Mouse (Mus musculus) hindbrain, embryonic 12.5 days (tissue): Measurements from ENCODE around the gene Tns4. TPM values are rescaled to one million over a fixed set of nuclear protein-coding genes. Genes with fewer than 3 reads are reported as not detected.
A peak's percentile ranks its signal among the peaks of the same experiment; 100 is the strongest.

Experiments
- ATAC-seq: fragments of 200-750 bp; cut with Nextera tagmentation; 2 replicates; pipeline ENCODE4 v1.8.0; 2017; ENCODE audit warnings: moderate TSS enrichment; ENCODE audit not compliant: low FRiP score
- H3K27ac ChIP-seq: fragments of 300-500 bp; sonication (generic); 2 replicates; pipeline ENCODE4 v1.5.1; 2016; ENCODE audit warnings: mild to moderate bottlenecking
- H3K27me3 ChIP-seq: fragments of 300-500 bp; sonication (generic); 2 replicates; pipeline ENCODE4 v1.6.1; 2016; ENCODE audit warnings: mild to moderate bottlenecking
- H3K36me3 ChIP-seq: fragments of 300-500 bp; sonication (generic); 2 replicates; pipeline ENCODE4 v1.6.1; 2016; ENCODE audit warnings: mild to moderate bottlenecking
- H3K4me1 ChIP-seq: fragments of 300-500 bp; sonication (generic); 2 replicates; pipeline ENCODE4 v1.6.1; 2016
- H3K4me2 ChIP-seq: fragments of 300-500 bp; sonication (generic); replicated peaks from 2 replicates; pipeline ENCODE4 v1.6.1; 2016; ENCODE audit warnings: mild to moderate bottlenecking
- H3K4me3 ChIP-seq: fragments of 300-500 bp; sonication (generic); 2 replicates; pipeline ENCODE4 v1.5.1; 2016; ENCODE audit warnings: mild to moderate bottlenecking
- H3K9ac ChIP-seq: fragments of 300-500 bp; sonication (generic); 2 replicates; pipeline ENCODE4 v1.6.1; 2016; ENCODE audit warnings: mild to moderate bottlenecking, moderate library complexity
- H3K9me3 ChIP-seq: fragments of 300-500 bp; sonication (generic); replicated peaks from 2 replicates; pipeline ENCODE4 v1.6.1; 2016; ENCODE audit warnings: mild to moderate bottlenecking
- WGBS: fragments of 180-500 bp; shearing (Covaris S2); methylation state at CpG from one replicate; pipeline ENCODE4 v1.1.7; 2016; 5-methylcytosine and 5-hydroxymethylcytosine counted together
- polyA plus RNA-seq: library from polyadenylated mRNA; unstranded; fragments of >200 nt; fragmentation: Nextera tagmentation; extraction: Ambion mirVana; gene quantifications from 2 replicates; pipeline ENCODE4 v1.2.1, GENCODE M21; 2016

Tns4 gene
- polyA plus RNA-seq, 1 experiment from 2014 or later, result 0.32 TPM

DNA sequence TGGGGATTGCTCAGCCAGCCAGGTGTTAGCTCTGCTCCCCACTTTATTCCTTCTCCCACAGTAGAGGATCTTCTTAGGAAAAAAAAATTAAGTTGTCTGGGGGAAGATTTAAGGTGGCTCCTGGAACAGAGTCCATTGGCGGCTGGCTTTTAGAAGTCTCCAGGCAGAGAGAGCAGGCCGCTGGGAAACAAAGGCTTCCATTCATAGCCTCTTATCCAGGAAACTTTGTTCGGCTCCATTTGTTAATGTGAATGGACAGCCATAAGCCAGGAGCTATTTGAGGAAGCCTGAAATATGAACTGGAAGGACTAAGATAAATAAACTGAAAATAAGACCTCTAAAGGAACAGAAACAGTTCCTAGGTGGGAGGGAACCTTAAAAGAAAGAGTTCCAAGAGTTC lies 24.0 kb upstream of the Tns4 start:
- no peaks in the 10 kb centered on the region for H3K27me3 ChIP-seq
- H3K9me3 ChIP-seq, result 0 out of 2 replicates have a peak, but pooled peaks cover 2% of the 10 kb centered on the region
- 0% methylated on average over 3 of the region's 3 CpGs for WGBS
- H3K4me3 ChIP-seq, result no peak overlapping the region
- peaks cover 12% of the 10 kb centered on the region for H3K4me1 ChIP-seq
- no peaks in the 10 kb centered on the region for H3K36me3 ChIP-seq
- H3K9ac ChIP-seq, result no peak overlapping the region
- H3K4me2 ChIP-seq, result no peak overlapping the region
- H3K27ac ChIP-seq, result peak overlapping the region; percentile 71
- ATAC-seq, result no peak

DNA sequence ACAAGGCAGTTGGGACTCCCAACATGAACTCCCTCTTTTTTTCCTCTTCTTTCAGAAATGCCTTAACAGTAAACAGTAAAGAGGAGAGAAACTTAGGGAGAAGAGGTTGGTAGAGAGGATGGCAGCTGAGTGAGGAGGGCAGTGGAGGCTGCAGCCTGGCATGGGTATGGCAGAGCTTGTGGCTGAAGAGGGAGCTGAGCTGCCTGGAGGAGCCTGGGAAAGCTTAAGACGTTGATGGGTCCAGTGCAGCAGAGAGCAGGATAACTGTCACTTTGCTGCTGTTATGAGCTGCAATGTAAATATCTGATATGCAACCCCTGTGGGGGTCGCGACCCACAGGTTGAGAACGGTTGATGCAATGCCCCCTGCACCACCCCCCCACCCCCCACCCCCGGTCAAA lies 23.6 kb upstream of the Tns4 start:
- Histone ChIP-seq H3K9me3 (0 out of 2 replicates have a peak, but pooled peaks cover 2% of the 10 kb centered on the region), H3K9ac (no peak overlapping the region), H3K4me3 (no peak overlapping the region), H3K27me3 (no peaks in the 10 kb centered on the region), H3K36me3 (no peaks in the 10 kb centered on the region), H3K4me1 (peaks cover 12% of the 10 kb centered on the region), H3K4me2 (no peak overlapping the region), H3K27ac (peak overlapping the region; percentile 71)
- no peak for ATAC-seq
- 24% methylated on average over 5 of the region's 5 CpGs for WGBS

DNA sequence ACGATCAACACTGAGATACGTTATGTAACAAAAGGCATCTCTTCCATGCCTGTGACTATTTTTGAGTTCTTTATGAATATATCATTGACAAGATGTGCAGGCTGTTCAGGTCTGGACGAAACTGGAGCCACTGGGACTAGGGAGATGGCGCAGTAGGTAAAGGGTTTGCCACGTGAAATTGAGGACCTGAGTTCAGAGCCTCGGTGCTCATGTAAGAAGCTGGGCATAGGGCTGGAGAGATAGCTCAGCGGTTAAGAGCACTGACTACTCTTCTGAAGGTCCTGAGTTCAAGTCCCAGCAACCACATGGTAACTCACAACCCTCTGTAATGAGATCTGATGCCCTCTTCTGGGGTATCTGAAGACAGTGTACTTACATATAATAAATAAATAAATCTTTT lies 22.5 kb upstream of the Tns4 start:
- 0 out of 2 replicates have a peak, but pooled peaks cover 2% of the 10 kb centered on the region for H3K9me3 ChIP-seq
- no peaks in the 10 kb centered on the region for H3K36me3 ChIP-seq
- ATAC-seq, result no peak
- no peaks in the 10 kb centered on the region for H3K27me3 ChIP-seq
- peaks cover 12% of the 10 kb centered on the region for H3K4me1 ChIP-seq
- no peak overlapping the region for H3K9ac ChIP-seq
- WGBS, result 91% methylated on average over 7 of the region's 7 CpGs
- H3K4me2 ChIP-seq, result no peak overlapping the region
- H3K4me3 ChIP-seq, result no peak overlapping the region
- H3K27ac ChIP-seq, result no peak overlapping the region

DNA sequence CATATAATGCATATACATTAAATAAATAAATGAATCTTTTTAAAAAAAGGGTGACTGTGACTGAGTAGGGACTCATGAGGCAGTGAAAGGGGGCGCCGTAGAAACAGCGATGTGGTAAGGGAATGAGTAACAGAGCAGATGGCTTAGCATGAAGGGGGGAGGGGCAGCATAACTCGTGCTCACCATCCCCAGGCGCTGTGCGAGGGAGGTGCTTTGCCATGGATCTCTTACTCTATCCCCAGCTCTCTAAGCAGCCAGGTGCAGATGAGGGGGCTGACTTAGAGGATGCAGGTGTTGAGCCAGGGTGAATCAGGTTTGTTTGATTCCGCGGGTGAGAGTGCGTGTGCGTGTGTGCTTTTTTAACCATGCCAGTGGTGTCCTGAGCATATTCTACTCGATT lies 22.0 kb upstream of the Tns4 start:
- Histone ChIP-seq H3K9ac (no peak overlapping the region), H3K4me1 (peaks cover 12% of the 10 kb centered on the region), H3K27ac (no peak overlapping the region), H3K4me3 (no peak overlapping the region), H3K27me3 (no peaks in the 10 kb centered on the region), H3K36me3 (no peaks in the 10 kb centered on the region), H3K9me3 (0 out of 2 replicates have a peak, but pooled peaks cover 2% of the 10 kb centered on the region), H3K4me2 (no peak overlapping the region)
- no peak for ATAC-seq
- WGBS, result 67% methylated on average over 11 of the region's 11 CpGs

DNA sequence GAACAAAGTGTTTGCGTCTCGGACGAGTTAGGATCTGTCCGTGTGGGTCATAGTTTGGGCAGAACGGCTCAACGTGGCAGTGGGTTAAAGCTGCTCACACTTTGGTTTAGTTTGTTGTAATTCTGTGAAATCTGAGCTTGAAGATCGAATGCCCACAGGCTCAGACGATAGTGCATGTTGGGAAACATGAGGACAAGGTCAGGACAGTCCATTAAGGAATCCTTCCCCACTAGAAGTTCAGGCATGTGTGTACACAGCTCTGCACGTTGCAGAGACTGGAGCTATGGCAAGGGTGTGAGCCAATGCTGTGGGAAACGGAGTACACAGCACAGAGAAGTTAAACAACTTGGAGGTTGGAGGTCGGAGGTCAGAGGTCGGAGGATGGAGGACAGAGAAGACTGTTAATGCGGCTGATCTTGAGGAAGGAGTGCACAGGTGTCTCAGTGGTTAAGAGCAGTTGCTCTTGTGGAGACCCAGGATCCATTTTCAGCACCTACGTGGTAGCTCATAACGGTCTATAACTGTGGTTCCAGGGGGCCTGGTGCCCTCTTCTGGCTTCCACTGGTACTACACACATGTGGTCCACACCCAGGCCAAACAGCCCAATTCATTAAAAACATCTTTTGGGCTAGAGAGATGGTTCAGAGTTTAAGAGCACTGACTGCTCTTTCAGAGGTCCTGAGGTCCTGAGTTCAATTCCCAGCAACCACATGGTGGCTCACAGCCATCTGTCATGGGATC lies 21.4 kb upstream of the Tns4 start:
- peaks cover 12% of the 10 kb centered on the region for H3K4me1 ChIP-seq
- no peak overlapping the region for H3K9ac ChIP-seq
- ATAC-seq, result no peak
- H3K27me3 ChIP-seq, result no peaks in the 10 kb centered on the region
- no peaks in the 10 kb centered on the region for H3K36me3 ChIP-seq
- H3K4me3 ChIP-seq, result no peak overlapping the region
- no peak overlapping the region for H3K4me2 ChIP-seq
- WGBS, result 82% methylated on average over 15 of the region's 15 CpGs
- H3K9me3 ChIP-seq, result 0 out of 2 replicates have a peak, but pooled peaks cover 2% of the 10 kb centered on the region
- no peak overlapping the region for H3K27ac ChIP-seq

DNA sequence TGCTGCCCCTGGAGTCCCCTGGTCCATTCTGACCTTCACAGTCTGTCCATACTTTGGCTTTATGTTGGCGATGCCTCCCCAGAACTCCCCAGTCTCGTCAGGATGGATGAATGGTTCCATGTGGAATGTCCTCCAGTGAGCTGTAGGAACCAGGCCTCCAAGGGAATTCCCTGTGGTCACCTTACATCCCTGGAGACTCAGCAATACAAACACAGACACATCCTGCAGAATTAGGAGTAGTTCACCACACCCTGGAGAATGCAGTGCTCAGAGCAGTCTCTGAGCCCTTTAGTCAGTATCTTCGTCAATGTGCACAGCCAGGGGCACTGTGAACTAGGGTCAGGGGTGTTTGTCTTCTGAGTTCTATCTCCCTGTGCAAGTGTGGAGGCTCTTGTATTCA lies 19.2 kb upstream of the Tns4 start:
- WGBS, result 58% methylated on average over 3 of the region's 3 CpGs
- Histone ChIP-seq H3K36me3 (no peaks in the 10 kb centered on the region), H3K4me1 (peaks cover 10% of the 10 kb centered on the region), H3K9ac (no peak overlapping the region), H3K27me3 (no peaks in the 10 kb centered on the region), H3K4me2 (no peak overlapping the region), H3K27ac (no peak overlapping the region), H3K9me3 (0 out of 2 replicates have a peak, but pooled peaks cover 2% of the 10 kb centered on the region), H3K4me3 (no peak overlapping the region)
- no peak for ATAC-seq

DNA sequence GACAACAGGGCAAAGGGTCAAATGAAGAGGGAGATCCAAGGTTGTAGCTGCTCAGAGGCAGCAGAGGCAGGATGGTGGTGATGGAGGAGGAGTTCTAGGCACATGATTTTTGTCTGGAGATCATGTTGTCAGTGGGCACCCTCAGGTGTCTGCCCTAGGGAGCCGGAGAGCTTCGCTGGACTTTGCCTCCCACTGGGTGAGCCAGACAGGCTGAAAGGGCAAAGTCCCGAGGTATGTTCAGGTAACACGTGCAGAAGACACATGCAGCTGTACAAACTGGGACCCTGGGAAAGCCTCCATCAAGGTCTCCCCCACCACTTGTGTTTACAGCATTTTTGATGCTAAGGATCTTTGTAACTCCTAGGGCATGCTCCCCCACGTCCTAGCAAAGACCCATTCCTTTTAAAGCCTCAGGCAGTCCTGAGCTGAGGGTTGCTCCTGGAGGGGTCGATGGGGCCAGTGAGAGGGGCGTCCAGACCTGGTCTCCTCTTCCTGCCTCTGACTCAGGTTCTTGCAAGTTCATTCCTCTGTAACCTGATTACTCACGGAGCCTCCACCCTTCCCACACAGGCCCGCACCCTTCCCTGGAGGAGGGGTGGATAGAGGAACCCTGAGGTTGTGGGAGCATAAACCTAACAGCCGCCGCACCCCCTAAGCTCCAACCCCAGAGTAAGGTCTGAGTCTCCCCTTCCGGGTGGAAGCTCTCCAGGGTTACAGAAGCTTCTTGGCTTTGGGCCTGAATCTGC lies 17.0 kb upstream of the Tns4 start:
- Histone ChIP-seq H3K4me3 (no peak overlapping the region), H3K27ac (no peak overlapping the region), H3K4me2 (no peak overlapping the region), H3K9me3 (0 out of 2 replicates have a peak, but pooled peaks cover 2% of the 10 kb centered on the region), H3K4me1 (peaks cover 1% of the 10 kb centered on the region; the same call in 1 of the 2 replicates), H3K27me3 (no peaks in the 10 kb centered on the region), H3K9ac (no peak overlapping the region), H3K36me3 (no peaks in the 10 kb centered on the region)
- 71% methylated on average over 12 of the region's 12 CpGs for WGBS
- no peak for ATAC-seq

DNA sequence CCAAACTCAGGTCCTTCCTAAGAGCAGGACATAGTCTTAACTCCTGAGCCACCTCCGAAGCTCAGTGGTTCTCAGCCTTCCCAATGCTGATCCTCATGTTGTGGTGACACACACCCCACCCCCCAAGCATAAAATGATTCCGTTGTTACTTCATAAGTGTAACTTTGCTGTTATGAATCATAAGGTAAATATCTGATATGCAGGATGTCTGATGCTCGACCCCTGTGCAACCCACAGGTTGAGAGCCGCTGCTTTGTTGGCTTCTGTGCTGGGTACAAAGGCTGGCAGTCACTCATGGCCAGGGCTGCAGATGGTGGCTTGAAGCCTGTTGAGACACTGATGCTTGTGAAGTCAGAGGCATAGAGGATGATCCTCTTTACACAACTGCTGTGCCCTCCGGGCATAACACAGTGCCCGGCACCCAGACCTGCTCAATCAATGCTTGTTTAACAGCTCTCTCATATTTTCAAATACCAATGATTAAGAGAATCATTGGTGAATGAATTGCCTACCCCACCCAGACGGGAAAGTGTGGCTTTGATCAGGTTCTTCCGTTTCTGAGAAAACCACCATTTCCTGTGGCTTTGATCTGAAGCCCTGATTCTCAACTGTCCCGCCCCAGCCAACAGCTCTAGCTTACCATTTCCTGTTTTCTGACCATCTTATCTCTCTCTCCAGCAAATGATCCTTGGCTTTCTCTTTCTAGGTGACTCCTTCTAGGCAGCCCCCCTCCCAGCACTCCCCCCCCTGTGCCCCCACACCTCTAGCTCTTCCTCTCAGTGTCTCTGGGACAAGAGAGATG lies 15.7 kb upstream of the Tns4 start:
- no peaks in the 10 kb centered on the region for H3K9me3 ChIP-seq
- H3K4me2 ChIP-seq, result no peak overlapping the region
- WGBS, result 84% methylated on average over 9 of the region's 9 CpGs
- ATAC-seq, result no peak
- H3K27me3 ChIP-seq, result no peaks in the 10 kb centered on the region
- no peak overlapping the region for H3K9ac ChIP-seq
- no peak overlapping the region for H3K4me3 ChIP-seq
- no peaks in the 10 kb centered on the region for H3K36me3 ChIP-seq
- H3K27ac ChIP-seq, result no peak overlapping the region
- H3K4me1 ChIP-seq, result no peaks in the 10 kb centered on the region; the same call in 1 of the 2 replicates

DNA sequence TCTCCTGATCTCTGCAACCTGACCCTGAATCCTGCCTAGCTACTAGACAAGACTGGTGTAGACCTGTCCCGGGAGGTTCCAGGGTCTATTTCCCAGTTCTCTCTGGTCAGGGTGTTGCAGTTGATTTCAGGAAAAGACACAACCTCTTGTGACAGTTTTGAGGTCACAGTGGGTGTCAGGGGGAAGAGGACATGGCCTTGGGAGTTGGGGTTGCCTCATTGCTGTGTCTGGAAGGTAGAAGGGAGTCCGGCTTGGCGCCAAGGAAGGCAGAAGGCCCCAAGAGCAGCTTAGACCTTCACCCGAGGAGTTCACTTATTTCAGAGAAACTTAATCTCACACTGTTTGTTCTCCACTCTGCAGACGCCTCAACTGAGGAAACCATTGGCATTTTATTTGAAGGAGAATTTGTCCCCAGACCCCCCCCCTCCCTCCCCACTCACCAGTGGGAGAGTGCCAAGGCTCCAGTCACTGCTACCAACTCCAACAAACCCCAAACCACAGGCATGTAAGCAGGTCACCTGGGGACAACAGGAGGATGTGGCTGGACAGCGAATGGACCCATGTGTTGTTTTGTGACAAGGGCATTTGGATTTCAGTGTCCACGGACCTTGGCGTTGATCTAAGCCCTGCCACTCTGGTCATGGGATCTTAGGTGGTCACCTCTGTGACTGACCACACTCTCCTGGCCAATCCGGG lies 13.6 kb upstream of the Tns4 start:
- WGBS, result 82% methylated on average over 9 of the region's 9 CpGs
- no peak for ATAC-seq
- H3K27me3 ChIP-seq, result no peaks in the 10 kb centered on the region
- no peaks in the 10 kb centered on the region; the same call in 1 of the 2 replicates for H3K4me1 ChIP-seq
- H3K4me2 ChIP-seq, result no peak overlapping the region
- no peaks in the 10 kb centered on the region for H3K9me3 ChIP-seq
- H3K36me3 ChIP-seq, result no peaks in the 10 kb centered on the region
- H3K4me3 ChIP-seq, result no peak overlapping the region
- no peak overlapping the region for H3K9ac ChIP-seq
- H3K27ac ChIP-seq, result no peak overlapping the region

DNA sequence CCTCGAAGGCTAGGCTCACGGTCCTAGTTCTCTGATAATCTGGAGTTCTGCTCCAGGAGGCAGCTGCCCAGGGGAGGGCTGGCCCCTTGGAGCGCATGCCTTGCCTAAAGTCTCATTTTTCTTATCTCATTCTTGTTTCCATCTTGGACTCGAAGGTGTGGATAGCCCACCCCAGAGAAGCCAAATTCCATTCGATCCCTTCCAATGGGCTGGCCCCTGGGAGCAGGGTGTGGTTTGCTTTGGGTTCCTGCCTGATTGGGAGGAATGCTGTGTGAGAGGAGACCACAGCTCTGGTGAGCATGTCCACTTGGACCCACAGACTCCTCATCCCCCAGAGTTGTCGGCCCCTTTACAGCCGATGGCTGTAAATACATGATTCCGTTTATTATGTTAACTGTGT lies 12.6 kb upstream of the Tns4 start:
- Histone ChIP-seq H3K27ac (no peak overlapping the region), H3K4me1 (no peaks in the 10 kb centered on the region; the same call in 1 of the 2 replicates), H3K9me3 (no peaks in the 10 kb centered on the region), H3K4me3 (no peak overlapping the region), H3K9ac (no peak overlapping the region), H3K4me2 (no peak overlapping the region), H3K36me3 (no peaks in the 10 kb centered on the region), H3K27me3 (no peaks in the 10 kb centered on the region)
- WGBS, result 82% methylated on average over 8 of the region's 8 CpGs
- ATAC-seq, result no peak

DNA sequence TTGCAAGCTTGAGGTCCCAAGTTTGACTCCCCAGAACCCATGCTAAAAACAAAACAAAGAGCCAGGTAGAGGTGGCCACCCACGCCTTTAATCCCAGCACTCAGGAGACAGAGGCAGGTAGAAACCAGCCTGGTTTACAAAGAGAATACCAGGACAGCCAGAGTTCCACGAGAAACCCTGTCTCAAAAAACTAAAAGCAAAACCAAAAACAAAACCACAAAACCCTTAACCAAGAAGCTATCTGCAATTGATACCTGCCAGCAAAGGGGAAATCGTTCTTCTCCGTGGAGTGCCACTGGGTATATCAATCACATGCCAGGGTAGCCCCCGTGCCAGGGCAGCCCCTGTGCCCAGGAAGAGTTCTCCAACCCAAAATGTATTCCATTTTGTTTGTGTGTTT lies 11.1 kb upstream of the Tns4 start:
- Histone ChIP-seq H3K9me3 (no peaks in the 10 kb centered on the region), H3K9ac (no peak overlapping the region), H3K27ac (no peak overlapping the region), H3K4me1 (no peaks in the 10 kb centered on the region), H3K27me3 (no peaks in the 10 kb centered on the region), H3K36me3 (no peaks in the 10 kb centered on the region), H3K4me3 (no peak overlapping the region), H3K4me2 (no peak overlapping the region)
- 84% methylated on average over 5 of the region's 5 CpGs for WGBS
- no peak for ATAC-seq

DNA sequence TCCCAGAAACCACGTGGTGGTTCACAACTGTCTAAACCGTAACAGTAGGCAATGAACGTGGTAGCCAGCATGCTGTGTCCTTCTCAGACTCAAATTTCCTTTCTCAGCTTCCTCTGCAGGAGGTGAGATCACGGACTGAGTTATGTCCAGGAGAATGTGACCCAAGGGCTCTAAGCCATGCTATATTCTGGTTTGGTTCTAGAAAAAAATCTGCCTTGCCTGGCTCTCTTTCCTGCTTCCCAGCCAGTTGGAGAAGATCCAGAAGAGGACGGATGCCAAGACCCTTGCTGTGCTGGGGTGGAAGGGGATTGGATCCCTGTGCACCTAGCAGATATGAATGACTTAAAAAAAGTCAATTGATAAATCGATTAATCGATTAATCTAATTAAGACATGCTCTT lies 10.4 kb upstream of the Tns4 start:
- no peaks in the 10 kb centered on the region for H3K36me3 ChIP-seq
- 79% methylated on average over 7 of the region's 7 CpGs for WGBS

More for the DNA sequence above, 10.4 kb upstream of the Tns4 start:
- ATAC-seq, result no peak
- Histone ChIP-seq H3K9me3 (no peaks in the 10 kb centered on the region), H3K27me3 (no peaks in the 10 kb centered on the region), H3K4me1 (no peaks in the 10 kb centered on the region), H3K4me3 (no peak overlapping the region), H3K27ac (no peak overlapping the region), H3K4me2 (no peak overlapping the region), H3K9ac (no peak overlapping the region)
